Comparison of ENCODE assay signal across 8 mouse cellular contexts in genomic region chr3:60111889-60112646, GRCm38 (mm10). TPM values are rescaled to one million over a fixed set of nuclear protein-coding genes. Genes with fewer than 3 reads are reported as not detected.
DNase-seq lines count a peak whose midpoint lies in the region; ATAC-seq and TF ChIP-seq lines count a peak whose summit lies in the region.

No protein-coding gene starts in this region.

- no peak overlapping the region for H3K4me2 ChIP-seq in forebrain, embryonic 13.5 days
- H3K4me2 ChIP-seq in limb, embryonic 14.5 days (replicated peaks; ENCODE audit: low read depth, low read length, severe bottlenecking) = no peak overlapping the region

- no peaks in the 10 kb centered on the region for H3K79me2 ChIP-seq in liver, adult 2 months (ENCODE audit: control insufficient read depth, insufficient read depth, low read length)

- no peaks in the 10 kb centered on the region for H3K36me3 ChIP-seq in forebrain, embryonic 13.5 days (ENCODE audit: poor library complexity, severe bottlenecking)
- no peaks in the 10 kb centered on the region for H3K36me3 ChIP-seq in forebrain, embryonic 10.5 days (replicated peaks)
- no peaks in the 10 kb centered on the region for H3K36me3 ChIP-seq in liver, adult 2 months (ENCODE audit: control insufficient read depth, insufficient read depth, low read length)
- no peaks in the 10 kb centered on the region for H3K36me3 ChIP-seq in limb, embryonic 14.5 days (ENCODE audit: control insufficient read depth, insufficient read depth, low read length)

- no peaks in the 10 kb centered on the region for H3K4me1 ChIP-seq in forebrain, embryonic 13.5 days
- H3K4me1 ChIP-seq in forebrain, embryonic 10.5 days = no peaks in the 10 kb centered on the region
- H3K4me1 ChIP-seq in liver, adult 2 months (ENCODE audit: control insufficient read depth, insufficient read depth, low read length) = peaks cover 7% of the 10 kb centered on the region
- no peaks in the 10 kb centered on the region for H3K4me1 ChIP-seq in limb, embryonic 14.5 days (ENCODE audit: control insufficient read depth, insufficient read depth, low read length)

- 85% methylated on average over 6 of the region's 6 CpGs for WGBS in forebrain, embryonic 13.5 days
- 89% methylated on average over 6 of the region's 6 CpGs for WGBS in forebrain, embryonic 10.5 days
- WGBS in liver, adult 2 months = 77% methylated on average over 6 of the region's 6 CpGs
- WGBS in limb, embryonic 14.5 days = 75% methylated on average over 6 of the region's 6 CpGs

- H3K4me3 ChIP-seq in forebrain, embryonic 13.5 days = no peak overlapping the region
- no peak overlapping the region for H3K4me3 ChIP-seq in forebrain, embryonic 10.5 days
- no peak overlapping the region for H3K4me3 ChIP-seq in liver, adult 2 months (ENCODE audit: insufficient read depth, low read depth, low read length)
- H3K4me3 ChIP-seq in limb, embryonic 14.5 days (replicated peaks; ENCODE audit: low read length) = no peak overlapping the region

- H3K27ac ChIP-seq in forebrain, embryonic 13.5 days = no peak overlapping the region
- H3K27ac ChIP-seq in forebrain, embryonic 10.5 days = no peak overlapping the region
- H3K27ac ChIP-seq in liver, adult 2 months (replicated peaks; ENCODE audit: insufficient read depth, low read depth, low read length) = no peak overlapping the region
- H3K27ac ChIP-seq in limb, embryonic 14.5 days (replicated peaks; ENCODE audit: low read depth, low read length) = no peak overlapping the region

- ATAC-seq in forebrain, embryonic 13.5 days = peak; percentile 63; the same call in 1 of the 2 replicates
- ATAC-seq in limb, embryonic 14.5 days (ENCODE audit: low FRiP score, low read depth) = no peak
- no peak for ATAC-seq in erythroid progenitor cell, adult 5-6 weeks (replicated peaks; ENCODE audit: low FRiP score, poor library complexity, severe bottlenecking)

- DNase-seq in forebrain, embryonic 10.5 days (ENCODE audit: extremely low spot score, low spot score) = no peak
- peak; percentile 78 for DNase-seq in liver, adult 2 months (ENCODE audit: extremely low read depth, low read depth, low spot score)
- DNase-seq in liver = no peak
- peak; percentile 76 for DNase-seq in brain, embryonic 14.5 days (ENCODE audit: low read depth)
- DNase-seq in limb, embryonic 14.5 days (ENCODE audit: low spot score) = peak; percentile 63
- DNase-seq in thymus, postnatal 4 days = no peak

- peak; percentile 42 for TF ChIP-seq CTCF in liver, adult 2 months (IDR thresholded peaks at IDR 0.05; ENCODE audit: low read depth, low read length)
- TF ChIP-seq CTCF in brain, embryonic 14.5 days (IDR thresholded peaks at IDR 0.05; ENCODE audit: borderline replicate concordance, extremely low read depth, insufficient read depth, insufficient read length) = peak; percentile 43; the same call in 1 of the 2 replicates

- H3K9ac ChIP-seq in forebrain, embryonic 13.5 days = no peak overlapping the region
- H3K9ac ChIP-seq in liver, adult 2 months (ENCODE audit: low read depth, low read length) = no peak overlapping the region
- no peak overlapping the region for H3K9ac ChIP-seq in limb, embryonic 14.5 days (ENCODE audit: low read depth, low read length, severe bottlenecking)

- H3K9me3 ChIP-seq in forebrain, embryonic 13.5 days (replicated peaks) = no peaks in the 10 kb centered on the region
- H3K9me3 ChIP-seq in forebrain, embryonic 10.5 days = no peaks in the 10 kb centered on the region
- H3K9me3 ChIP-seq in limb, embryonic 14.5 days (ENCODE audit: control insufficient read depth, low read length) = no peaks in the 10 kb centered on the region

- no peaks in the 10 kb centered on the region for H3K27me3 ChIP-seq in forebrain, embryonic 13.5 days
- no peaks in the 10 kb centered on the region for H3K27me3 ChIP-seq in forebrain, embryonic 10.5 days (ENCODE audit: poor library complexity, severe bottlenecking)
- no peaks in the 10 kb centered on the region for H3K27me3 ChIP-seq in liver, adult 2 months (ENCODE audit: control insufficient read depth, insufficient read depth, low read length)
- no peaks in the 10 kb centered on the region for H3K27me3 ChIP-seq in limb, embryonic 14.5 days (ENCODE audit: control insufficient read depth, insufficient read depth, low read length)

- TF ChIP-seq POLR2A in liver, adult 2 months (IDR thresholded peaks at IDR 0.05; ENCODE audit: extremely low read depth, insufficient read depth, low read length) = no peak
- TF ChIP-seq POLR2A in brain, embryonic 14.5 days (IDR thresholded peaks at IDR 0.05; ENCODE audit: borderline replicate concordance, extremely low read depth, insufficient read depth, insufficient read length, poor library complexity, severe bottlenecking) = no peak
- no peak for TF ChIP-seq POLR2A in limb, embryonic 14.5 days (IDR thresholded peaks at IDR 0.05; ENCODE audit: borderline replicate concordance, extremely low read depth, insufficient read depth, insufficient read length)

RNA-seq across cellular contexts. Expression of gene Sucnr1, which starts 30.4 kb away (rescaled TPM):
- polyA plus RNA-seq in forebrain, embryonic 13.5 days (2015; fragmentation: Nextera tagmentation; extraction: Ambion mirVana) = not detected in 2 replicates
- polyA plus RNA-seq in forebrain, embryonic 10.5 days (2016; fragmentation: Nextera tagmentation; extraction: Ambion mirVana) = not detected in 2 replicates
- 27.3 and 45.3 TPM in 2 replicates for total RNA-seq in liver, adult 2 months (2014; rRNA removed)
- 27.1 and 28.0 TPM in 2 replicates for polyA plus RNA-seq in liver, adult 2 months (2012; rRNA removed)
- 0.05 TPM in 1 of 2 replicates, not detected in the other for polyA plus RNA-seq in brain, embryonic 14.5 days (2012; rRNA removed)
- 1.2 TPM in 2 replicates for polyA plus RNA-seq in limb, embryonic 14.5 days (2012; rRNA removed)
- 1.1 and 1.2 TPM in 2 replicates for polyA plus RNA-seq in limb, embryonic 14.5 days (2014; fragmentation: Nextera tagmentation; extraction: Ambion mirVana)
- total RNA-seq in erythroid progenitor cell, adult 5-6 weeks (2015; ENCODE audit: low replicate concordance) = not detected in 2 replicates
- not detected in 2 replicates for total RNA-seq in erythroid progenitor cell, adult 5-6 weeks (2017; ENCODE audit: low replicate concordance)

Comparison
In these comparisons a context has a peak if more than half of its experiments do, and no peak if none do; other contexts are left out.
1. DNase-seq: peak in liver, adult 2 months (single experiment), brain, embryonic 14.5 days (single experiment) and limb, embryonic 14.5 days (single experiment); none in forebrain, embryonic 10.5 days (single experiment), liver (single experiment) and thymus, postnatal 4 days (single experiment).
2. RNA of gene Sucnr1, which starts 30.4 kb away (polyA plus RNA-seq): 27.1 to 28.0 TPM in liver, adult 2 months; 1.1 to 1.2 TPM in limb, embryonic 14.5 days, not detected in forebrain, embryonic 13.5 days, not detected in forebrain, embryonic 10.5 days and 0.05 TPM in brain, embryonic 14.5 days; every median in the first group is over 10 times any median in the second.